Mouse (Mus musculus) frontal cortex, adult 2 months (tissue): ENCODE results near the gene Tm4sf5. TPM values are rescaled to one million over a fixed set of nuclear protein-coding genes. Genes with fewer than 3 reads are reported as not detected.
"Not testable (repeated sequence)": the region's sequence is repeated elsewhere in the genome, so short reads cannot be mapped to it uniquely, and the experiment has no call there.

ENCODE experiments used
- DNase-seq, 2 experiments: peaks; one replicate each; pipeline ENCODE4 v3.0.0; 2022; ENCODE audit warnings: low spot score in 1 of 2; ENCODE audit errors: extremely low spot score in 1 of 2
- polyA plus RNA-seq: library from polyadenylated mRNA; depleted of rRNA; stranded (reverse); fragments of >200 nt; gene quantifications from 2 replicates; pipeline ENCODE4 v1.2.3, GENCODE M21; 2012; rRNA removed

Tm4sf5 gene
- polyA plus RNA-seq: 0.65 and 1.1 TPM in 2 replicates

- no peak for DNase-seq
Measured at GRCm38 (mm10) chr11:70504970-70505369, at the start of gene Tm4sf5. Tm4sf5 (plus strand) TSS chr11:70505244.

- DNase-seq: no peak
Measured at GRCm38 (mm10) chr11:70458688-70459600, 46.1 kb upstream of the Tm4sf5 start, which contains the start of gene Zmynd15. Zmynd15 (plus strand) TSS chr11:70459433.

GRCm38 (mm10) chr11:70459601-70460101 lies 45.4 kb upstream of the Tm4sf5 start, which contains the start of gene Cxcl16:
Cxcl16 (minus strand) TSS chr11:70459984.
- DNase-seq: no peak

- DNase-seq: no peak
Measured at GRCm38 (mm10) chr11:70463970-70464369, 41.1 kb upstream of the Tm4sf5 start.

- no peak for DNase-seq
Measured at GRCm38 (mm10) chr11:70465211-70465610, 39.8 kb upstream of the Tm4sf5 start.

GRCm38 (mm10) chr11:70465824-70466223 lies 39.2 kb upstream of the Tm4sf5 start:
- no peak for DNase-seq

GRCm38 (mm10) chr11:70467902-70468619 lies 37.0 kb upstream of the Tm4sf5 start:
- DNase-seq: no peak

- no peak for DNase-seq
Measured at GRCm38 (mm10) chr11:70469764-70470163, 35.3 kb upstream of the Tm4sf5 start.

- no peak for DNase-seq
Measured at GRCm38 (mm10) chr11:70472716-70473115, 32.3 kb upstream of the Tm4sf5 start.

- not testable (repeated sequence) for DNase-seq
Measured at GRCm38 (mm10) chr11:70473291-70473690, 31.8 kb upstream of the Tm4sf5 start.

- DNase-seq: no peak
Measured at GRCm38 (mm10) chr11:70474872-70475534, 30.0 kb upstream of the Tm4sf5 start.

- no peak for DNase-seq
Measured at GRCm38 (mm10) chr11:70485498-70485897, 19.5 kb upstream of the Tm4sf5 start.

GRCm38 (mm10) chr11:70487816-70488215 lies 17.2 kb upstream of the Tm4sf5 start:
- DNase-seq: no peak

- peak in 1 of 2 experiments; percentile 15 for DNase-seq
Measured at GRCm38 (mm10) chr11:70489138-70489537, 15.9 kb upstream of the Tm4sf5 start.

GRCm38 (mm10) chr11:70489684-70490083 lies 15.4 kb upstream of the Tm4sf5 start:
- no peak for DNase-seq

- DNase-seq: peak in 1 of 2 experiments; percentile 35
Measured at GRCm38 (mm10) chr11:70499566-70500475, 5.2 kb upstream of the Tm4sf5 start.

GRCm38 (mm10) chr11:70500476-70500812 lies 4.6 kb upstream of the Tm4sf5 start:
- DNase-seq: no peak

GRCm38 (mm10) chr11:70502018-70502417 lies 3.0 kb upstream of the Tm4sf5 start:
- no peak for DNase-seq

- peak in 1 of 2 experiments; percentile 72 for DNase-seq
Measured at GRCm38 (mm10) chr11:70506385-70506784, 1.3 kb downstream of the Tm4sf5 start.
